Mouse (Mus musculus) left cerebral cortex, postnatal 25 days (tissue): ENCODE results near the gene Tbl3. TPM values are rescaled to one million over a fixed set of nuclear protein-coding genes. Genes with fewer than 3 reads are reported as not detected.
"Not testable (repeated sequence)": the region's sequence is repeated elsewhere in the genome, so short reads cannot be mapped to it uniquely, and the experiment has no call there.

ENCODE experiments used
- DNase-seq, 2 experiments: peaks; one replicate each; pipeline ENCODE4 v3.0.0; 2022; ENCODE audit warnings: low spot score in 2 of 2, mixed read lengths in 1 of 2
- intact Hi-C: fragments of 180-260 bp; cut with DNase I; formaldehyde crosslinking; loops from one replicate; pipeline ENCODE4 v1.15.1; 2025
- total RNA-seq, 2 experiments: library from RNA; stranded (reverse); gene quantifications; 2 replicates each; pipeline ENCODE4 v1.2.3; 2021

Gene Tbl3
- total RNA-seq, 2 experiments from 2014 or later: 26.1 to 27.4 TPM

DNA sequence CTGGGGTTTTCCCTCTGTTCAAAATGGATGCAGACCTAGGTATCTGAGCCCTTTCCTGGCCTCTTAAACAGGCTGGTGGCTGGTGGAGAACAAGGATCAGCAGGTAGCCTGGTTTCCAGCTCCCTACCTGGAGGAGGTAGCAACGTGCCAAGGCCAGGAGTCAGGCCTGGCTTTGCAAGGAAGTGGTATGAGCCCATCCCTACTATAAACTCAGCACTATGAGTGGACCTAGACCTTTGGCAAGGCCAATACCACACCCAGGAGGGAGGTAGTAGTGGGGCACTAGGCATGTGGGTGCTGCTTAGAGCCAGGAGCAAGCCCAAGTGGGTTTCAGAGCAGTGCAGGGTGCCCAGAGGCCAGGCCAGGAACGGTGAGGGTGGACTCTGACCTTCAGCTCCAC, 8.0 kb downstream of the Tbl3 start:
- intact Hi-C loops: no loop called here
- DNase-seq: no peak

DNA sequence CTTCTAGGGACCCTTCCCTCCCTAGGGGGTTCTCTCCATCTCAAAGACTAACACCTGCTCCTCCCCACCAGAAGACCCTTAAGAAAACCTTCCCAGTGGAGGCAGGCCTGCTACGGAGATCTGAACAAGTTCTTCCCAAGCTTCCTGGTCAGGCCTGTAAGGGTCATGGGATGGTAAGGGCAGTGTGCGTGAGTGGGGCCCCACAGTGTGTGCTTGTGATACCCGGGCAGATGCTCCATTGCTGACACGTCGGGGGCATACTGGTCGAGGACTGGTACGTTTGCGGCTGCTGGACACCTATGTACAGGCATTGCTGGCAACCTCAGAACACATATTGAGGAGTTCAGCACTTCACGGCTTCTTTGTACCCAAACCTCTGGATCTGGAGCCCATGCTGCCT, 8.7 kb downstream of the Tbl3 start:
- intact Hi-C loops: no loop called here
- no peak for DNase-seq

DNA sequence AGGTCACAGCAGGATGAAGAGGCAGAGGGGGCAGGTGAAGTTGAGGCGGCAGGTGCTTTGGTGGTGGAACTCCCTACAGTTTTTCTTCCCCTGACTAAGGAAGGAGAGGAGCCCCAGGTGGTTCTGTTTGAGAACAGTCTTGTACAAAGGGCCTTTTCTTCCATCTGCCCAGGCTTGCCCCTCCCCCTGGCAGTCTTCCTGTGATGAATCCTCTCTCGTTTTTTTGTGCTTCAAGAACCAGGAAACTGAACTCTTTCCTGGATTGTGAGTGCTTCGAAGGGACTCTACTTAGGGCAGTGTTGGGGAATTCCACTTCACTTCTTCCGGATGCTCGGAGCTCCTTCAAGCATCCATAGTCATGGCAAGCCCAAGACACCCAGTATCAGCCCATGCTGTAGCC, 9.5 kb downstream of the Tbl3 start:
- intact Hi-C loops: no loop called here
- no peak for DNase-seq

DNA sequence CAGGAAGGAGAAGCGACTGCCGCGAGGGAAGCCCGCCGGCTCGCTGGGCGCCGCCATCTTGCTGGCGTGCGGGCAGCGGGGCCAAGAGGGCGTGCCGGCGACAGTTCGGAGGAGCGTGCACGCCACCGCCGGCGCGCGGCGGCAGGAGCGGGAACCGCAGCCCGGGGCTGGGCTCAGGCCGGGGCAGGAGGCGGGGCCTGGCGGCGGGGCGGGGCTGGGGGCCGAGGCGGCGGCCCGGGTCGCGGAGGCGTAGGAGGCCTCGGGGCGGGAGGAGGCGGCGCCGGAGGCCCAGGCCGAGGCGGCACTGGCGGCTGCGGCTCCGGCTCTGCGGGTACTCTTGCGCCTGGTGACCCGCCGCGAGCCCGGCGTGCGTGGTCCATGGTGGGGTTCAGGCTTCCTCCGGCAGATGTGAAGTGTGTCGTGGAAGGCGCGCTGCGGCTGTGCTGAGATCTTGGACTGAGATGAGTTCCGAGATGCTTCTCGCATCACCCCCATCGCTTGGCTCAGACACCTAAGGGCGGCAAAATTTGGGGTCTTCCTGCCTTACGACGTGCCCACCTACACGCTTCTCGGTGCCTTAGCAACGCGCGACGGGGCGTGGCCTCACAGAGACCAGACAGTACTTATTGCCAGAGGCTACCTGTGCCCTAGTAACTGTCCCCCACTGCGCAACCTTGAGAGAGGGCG, 11.3 kb downstream of the Tbl3 start, which contains the start of the genes Gfer and Noxo1:
Gfer (minus strand) TSS at position 146 of the 687 bp plus-strand sequence.
Noxo1 (plus strand) TSS at position 224 of the 687 bp plus-strand sequence.
- DNase-seq: peak; percentile 82 to 86
- intact Hi-C loops: no loop called here

DNA sequence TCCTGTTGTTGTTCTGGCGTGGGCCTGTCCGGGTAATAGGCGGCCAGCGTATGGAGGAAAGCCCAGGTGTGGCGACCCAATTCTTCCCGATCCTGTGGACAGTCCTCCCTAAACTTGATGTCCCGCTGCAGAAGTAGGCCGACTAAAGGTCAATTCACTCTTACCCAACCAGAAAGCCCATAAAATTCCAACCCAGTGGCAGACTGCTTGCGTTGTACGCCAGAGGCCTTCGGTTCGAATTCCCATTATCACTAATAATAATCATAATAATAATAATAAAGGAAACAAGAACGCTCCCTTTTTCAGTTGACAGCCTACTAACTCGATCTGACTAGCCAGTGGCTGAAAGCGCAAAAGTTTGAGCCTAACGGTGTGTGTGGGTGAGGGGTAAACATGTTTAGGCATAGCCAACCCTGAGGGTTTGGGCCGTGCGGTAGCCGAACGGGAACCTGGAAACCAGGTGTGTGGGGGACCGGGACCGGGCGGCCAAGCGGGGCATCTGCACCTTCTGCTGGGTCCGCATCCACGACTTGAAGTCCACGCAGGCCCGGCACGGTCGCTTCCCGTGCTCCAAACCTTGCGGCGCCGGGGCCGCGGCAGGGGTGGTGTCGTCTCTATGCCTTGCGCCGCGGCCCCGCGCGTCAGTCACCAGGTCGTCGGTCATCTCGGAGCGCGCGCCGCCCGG, 12.0 kb downstream of the Tbl3 start:
- no peak for DNase-seq
- intact Hi-C loops: no loop called here

DNA sequence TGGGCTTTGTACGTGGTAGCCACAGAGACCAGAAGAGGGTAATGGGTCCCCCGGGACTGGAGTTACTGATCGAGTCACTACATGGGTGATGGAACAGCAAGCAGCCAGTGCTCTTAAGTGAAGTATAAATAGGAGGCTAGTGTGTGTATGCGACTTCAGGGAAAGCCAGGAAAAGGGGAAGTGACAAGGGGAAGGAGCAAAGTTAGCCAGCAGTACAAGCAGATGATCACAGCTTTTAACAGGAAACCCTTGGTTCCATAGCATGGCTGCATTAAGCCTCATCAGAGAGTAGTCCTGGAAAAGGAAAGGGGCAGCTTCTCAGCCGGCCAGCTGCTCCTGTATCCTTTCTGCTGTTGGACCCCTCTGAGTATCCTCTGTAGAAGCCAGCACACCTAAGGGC, 15.1 kb downstream of the Tbl3 start:
- intact Hi-C loops: no loop called here
- no peak for DNase-seq

DNA sequence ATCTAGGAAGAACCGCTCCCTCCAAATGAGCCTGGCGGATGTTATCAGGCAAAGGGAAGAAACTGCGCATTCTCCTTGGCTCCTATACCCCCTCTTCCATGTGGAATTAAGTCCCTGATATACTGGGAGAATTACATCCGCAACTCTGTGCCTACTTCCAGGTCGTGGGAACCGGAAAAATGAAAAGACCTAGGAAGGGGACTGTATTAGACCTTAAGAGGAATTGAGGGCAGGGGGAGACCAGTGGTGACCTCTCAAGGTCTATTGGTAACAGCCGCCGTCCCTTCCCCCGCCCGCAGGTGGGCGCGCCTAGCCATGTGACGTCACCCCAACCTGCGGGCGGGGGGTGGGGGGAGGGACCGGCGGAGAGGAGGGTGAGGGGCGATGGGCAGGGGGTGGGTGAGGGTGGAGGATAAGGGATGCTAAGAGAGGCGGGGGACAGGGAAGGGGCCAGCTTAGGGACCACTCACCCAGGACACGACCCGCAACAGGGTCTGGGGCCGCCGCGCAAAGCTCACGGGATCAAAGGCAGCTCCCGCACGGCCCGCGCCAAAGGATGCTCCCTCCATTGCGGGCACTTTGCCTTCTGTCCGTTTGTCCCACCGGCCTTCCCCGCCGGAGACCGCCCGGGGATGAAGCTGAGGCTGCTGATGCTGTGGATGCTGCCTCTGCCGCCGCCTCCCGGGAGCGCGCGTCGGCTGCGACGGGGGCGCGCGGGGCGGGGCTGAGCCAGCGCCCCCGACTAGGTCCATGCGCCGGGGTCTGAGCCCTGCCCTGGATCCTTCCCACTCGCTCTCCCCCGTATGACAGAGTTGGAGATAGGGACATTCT, 18.0 kb downstream of the Tbl3 start, which contains the start of gene Syngr3:
Syngr3 (minus strand) TSS at position 705 of the 831 bp plus-strand sequence.
- peak; percentile 52 to 60 for DNase-seq
- intact Hi-C loops: no loop called here

DNA sequence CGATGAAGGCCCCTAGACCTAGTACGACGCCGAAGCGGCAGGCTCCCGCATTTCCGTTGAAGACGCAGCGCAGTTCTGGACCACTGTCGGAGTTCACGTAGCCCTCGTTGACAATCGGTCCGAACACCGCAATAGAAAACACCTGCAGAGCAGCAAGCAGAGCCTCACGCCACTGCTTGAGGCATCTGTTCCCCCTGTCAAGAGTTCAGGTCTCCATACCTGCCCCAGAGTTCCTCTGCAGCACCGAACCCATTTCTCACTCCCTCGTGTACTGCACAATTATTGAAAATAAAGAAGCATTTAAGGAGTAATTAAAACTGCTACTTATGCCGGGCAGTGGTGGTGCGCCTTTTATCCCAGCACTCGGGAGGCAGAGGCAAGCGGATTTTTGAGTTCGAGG, 19.9 kb downstream of the Tbl3 start:
- DNase-seq: no peak
- intact Hi-C loops: no loop called here

DNA sequence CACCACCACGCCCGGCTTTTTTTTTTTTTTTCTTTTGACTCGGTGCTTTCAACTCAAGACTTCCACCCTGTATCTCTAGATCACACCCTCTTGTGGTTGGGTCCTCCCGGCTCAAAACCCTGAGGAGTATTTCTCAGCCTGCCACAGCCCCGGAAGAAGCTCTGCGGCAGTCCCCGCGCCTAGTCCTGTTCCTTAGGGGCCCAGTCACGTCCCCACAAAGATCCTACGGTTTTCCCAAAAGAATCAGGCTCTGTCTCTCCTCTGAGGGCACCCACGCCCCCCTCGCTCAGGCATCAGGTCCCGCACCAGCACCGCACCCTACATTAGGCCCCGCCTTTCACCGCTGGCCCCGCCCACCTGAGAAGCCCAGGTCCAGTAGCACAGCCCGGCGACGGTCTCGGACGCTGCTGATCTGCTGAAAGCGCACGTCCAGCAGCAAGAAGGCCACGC, 20.3 kb downstream of the Tbl3 start:
- intact Hi-C loops: no loop called here

DNA sequence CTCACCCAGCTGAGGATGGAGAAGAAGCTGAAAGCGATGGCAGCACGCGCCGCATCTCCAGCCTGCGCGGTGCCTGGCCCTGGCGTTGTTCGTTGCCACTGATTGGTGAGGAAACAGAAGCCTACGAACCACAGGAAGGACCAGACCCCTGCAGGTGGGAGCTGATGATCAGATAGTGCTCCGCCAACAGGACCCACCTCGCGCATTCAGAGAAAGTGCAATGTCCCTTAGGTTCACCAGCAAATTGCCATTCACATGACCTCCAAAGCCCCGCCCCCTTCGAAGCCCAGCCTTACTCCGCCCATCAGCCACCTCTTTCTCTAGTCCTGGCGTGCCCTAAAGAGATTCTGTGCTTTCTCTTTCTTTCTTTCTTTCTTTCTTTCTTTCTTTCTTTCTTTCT, 20.9 kb downstream of the Tbl3 start:
- no peak for DNase-seq
- intact Hi-C loops: no loop called here

More for the DNA sequence above, 20.3 kb downstream of the Tbl3 start:
- DNase-seq: no peak

DNA sequence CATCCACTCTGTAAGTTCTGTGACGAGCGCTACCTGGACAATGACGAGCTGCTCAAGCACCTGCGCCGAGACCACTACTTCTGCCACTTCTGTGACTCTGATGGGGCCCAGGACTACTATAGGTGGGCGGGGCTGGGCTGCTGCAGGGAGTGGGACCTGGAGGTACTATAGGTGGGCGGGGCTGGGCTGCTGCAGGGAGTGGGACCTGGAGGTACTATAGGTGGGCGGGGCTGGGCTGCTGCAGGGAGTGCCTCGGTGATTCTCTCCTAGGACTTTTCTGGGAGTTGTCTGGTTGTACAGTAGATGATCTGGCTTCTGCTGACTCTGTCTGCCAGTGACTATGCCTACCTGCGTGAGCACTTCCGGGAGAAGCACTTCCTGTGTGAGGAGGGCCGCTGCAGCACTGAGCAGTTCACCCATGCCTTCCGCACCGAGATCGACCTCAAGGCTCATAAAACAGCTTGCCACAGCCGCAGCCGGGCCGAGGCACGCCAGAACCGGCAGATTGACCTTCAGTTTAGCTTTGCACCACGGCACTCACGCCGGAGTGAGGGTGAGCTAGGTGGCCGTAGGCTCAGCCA, 29.9 kb downstream of the Tbl3 start:
- intact Hi-C loops: loop anchor here (5.0 kb wide), 1 partner anchor 200 kb away; the partner anchor contains the start of gene Mlst8
- no peak for DNase-seq

DNA sequence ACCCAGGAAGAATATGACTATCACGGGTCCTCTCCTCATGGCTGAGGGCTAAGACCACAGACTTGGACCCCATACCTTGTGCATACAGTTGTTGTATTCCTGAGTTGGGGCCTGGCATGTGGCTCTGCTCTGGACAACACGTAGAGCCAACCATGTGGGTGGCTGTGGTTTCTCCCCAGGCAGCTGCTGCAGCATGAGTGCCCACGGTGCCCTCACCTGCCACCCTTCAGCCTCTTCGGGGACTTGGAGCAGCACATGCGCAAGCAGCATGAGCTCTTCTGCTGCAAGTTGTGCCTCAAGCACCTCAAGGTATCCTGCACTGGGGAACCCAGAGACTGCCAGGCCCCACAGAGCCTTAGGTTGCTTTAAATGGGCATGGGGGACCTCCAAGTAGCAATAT, 30.6 kb downstream of the Tbl3 start:
- DNase-seq: no peak
- intact Hi-C loops: loop anchor here (5.0 kb wide), 1 partner anchor 200 kb away; the partner anchor contains the start of gene Mlst8

DNA sequence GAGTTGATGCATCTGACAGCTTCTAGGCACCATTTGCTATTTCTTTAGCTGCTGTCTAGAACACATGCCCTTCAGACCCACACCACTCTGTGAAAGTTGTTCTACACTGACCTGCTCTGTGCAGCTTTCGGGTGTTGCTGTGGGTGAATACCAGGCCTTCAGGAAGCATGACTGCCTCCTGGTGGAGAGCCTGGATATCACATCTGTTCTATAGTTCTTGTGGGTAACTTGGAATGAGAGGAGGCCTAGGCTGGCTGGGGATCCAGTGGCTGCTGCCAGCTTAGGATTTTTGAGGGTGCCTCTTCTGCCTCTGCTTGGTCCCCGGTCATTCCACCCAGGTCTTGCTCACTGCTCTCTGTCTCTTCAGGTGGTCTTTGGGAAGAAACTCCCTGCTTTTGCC, 31.3 kb downstream of the Tbl3 start:
- intact Hi-C loops: loop anchor here (5.0 kb wide), 1 partner anchor 199 kb away; the partner anchor contains the start of gene Mlst8
- peak; percentile 63 to 65 for DNase-seq

DNA sequence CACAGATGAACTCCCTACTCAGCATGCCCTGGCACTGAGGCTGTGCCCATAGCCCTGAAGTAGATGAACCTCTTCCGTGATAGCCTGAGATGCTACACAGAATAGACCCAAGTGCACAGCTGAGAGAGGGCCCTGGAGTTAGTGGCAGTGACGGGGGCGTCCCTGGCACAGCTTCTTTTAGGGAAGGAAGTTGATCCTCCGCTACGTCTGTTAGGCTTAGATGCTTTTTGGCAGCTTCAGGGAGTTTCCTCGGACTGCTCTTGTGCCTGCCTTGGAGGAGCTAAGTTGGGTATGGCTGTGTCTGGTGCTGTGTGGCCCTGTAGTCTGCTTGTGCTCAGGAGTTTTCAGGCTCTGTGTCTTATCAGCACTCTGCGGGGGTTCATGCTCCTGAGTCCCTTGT, 33.2 kb downstream of the Tbl3 start:
- DNase-seq: peak in 1 of 2 experiments; percentile 90
- intact Hi-C loops: no loop called here

DNA sequence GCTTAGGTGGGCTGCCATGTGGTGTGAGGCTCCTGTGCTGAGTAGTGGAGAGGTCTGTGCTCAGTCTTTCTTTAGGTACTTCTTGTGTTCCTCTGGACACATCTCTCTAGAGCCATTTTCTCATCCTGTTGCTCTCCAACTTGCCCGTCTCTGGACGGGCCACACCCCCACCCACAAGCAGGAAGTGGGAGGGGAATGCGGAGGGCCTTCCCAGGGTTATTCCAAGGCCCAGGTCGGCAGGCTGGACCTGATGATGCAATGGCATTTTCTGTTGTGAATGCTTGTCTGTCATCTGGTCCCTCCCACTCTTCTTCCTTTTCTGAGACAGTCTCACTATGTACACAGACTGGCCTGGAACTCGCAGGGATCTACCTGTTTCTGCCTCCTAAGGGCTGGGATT, 35.3 kb downstream of the Tbl3 start:
- intact Hi-C loops: no loop called here
- no peak for DNase-seq

DNA sequence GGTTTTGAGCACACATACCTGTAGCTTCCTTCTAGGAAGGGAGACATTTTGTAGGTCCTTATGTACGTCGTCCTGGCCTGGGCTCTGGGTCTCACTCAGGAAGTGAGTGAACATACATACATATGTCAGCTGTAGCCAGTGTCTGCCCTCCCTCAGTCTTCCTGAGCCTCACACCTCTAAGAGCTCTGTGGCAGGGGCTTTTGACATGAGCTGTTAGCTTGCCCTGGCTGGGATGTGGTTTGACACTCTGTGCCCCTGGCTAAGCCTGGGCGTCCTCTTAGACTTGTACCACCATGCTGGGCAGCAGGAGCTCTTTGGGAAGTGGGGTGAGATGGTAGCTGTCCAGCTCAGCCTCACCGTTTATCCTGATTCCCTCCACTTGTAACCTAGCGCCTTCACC, 36.1 kb downstream of the Tbl3 start:
- no peak for DNase-seq
- intact Hi-C loops: no loop called here

DNA sequence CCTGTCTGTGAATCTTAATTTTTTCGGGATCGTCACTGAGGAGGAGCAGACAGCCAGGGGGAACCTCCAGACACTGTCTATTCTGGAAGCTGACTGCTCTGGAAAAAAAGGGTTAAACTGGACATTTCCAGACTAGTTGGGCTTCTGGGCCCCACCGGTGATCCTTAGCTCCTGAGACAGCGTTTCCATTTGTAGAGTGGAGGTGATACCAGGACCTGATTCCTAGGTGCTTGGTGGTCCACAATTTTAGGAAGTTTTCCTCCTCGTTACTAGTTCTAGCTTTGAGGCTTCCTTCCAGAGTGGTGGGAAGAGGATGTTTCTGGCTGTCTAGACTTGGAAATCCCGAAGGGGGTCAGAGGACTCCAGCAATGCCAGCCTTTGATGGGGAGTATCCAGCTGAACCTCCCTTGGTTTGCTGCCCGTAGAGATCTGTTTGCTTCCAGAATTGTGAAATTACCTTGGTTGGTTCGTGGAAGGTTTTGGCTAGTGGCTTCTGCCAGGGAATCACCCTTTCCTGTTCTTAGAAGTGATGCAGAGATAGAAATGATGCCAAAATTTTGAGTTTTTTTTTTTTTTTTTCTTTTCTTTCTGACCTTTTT, 37.1 kb downstream of the Tbl3 start:
- intact Hi-C loops: no loop called here
- DNase-seq: no peak

DNA sequence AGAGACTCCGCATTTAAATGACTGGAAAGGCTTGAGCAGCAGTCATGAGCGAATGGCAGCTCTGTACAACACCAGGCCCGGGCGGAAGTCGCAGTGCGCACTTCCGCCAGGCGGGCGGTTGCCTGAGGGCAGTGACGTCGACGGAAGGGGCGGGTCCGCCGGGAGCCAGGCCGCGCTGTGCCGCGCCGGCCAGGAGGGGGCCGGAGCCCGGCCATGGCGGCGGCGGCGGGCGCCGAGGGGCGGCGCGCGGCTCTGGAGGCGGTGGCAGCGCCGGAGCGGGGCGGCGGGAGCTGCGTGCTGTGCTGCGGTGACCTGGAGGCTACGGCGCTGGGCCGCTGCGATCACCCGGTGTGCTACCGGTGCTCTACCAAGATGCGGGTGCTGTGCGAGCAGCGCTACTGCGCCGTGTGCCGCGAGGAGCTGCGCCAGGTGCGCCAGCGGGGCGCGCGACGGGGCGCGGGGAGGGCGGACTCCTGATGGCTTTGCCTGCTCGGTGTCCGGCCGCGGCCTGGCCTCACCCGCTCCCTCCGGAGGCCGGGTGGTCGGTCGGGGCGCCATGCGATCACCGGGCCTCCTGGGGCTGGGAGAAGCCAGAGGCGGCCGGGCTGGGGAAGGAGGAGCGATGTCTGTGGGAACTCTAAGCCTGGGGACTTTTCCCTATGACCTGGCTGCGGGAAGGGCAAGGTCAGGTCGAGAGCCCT, 37.8 kb downstream of the Tbl3 start, which contains the start of gene Zfp598:
Zfp598 (plus strand) TSS at position 143 of the 701 bp plus-strand sequence.
- peak; percentile 94 to 96 for DNase-seq
- intact Hi-C loops: loop anchor here (5.0 kb wide), 1 partner anchor 37 kb away; the partner anchor contains the start of genes Nthl1 and Tsc2

DNA sequence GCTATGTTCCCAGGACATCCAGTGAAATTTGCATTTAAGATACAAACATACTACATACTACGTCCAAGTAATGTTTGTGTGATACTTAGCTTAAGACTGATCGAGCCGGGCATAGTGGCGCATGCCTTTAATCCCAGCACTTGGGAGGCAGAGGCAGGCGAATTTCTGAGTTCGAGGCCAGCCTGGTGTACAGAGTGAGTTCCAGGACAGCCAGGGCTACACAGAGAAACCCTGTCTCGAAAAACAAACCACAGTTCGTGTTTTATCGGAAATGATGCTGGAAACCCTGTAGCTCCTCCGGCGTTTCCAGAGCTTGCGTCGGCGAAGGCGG, 38.3 kb downstream of the Tbl3 start:
- intact Hi-C loops: loop anchor here (5.0 kb wide), 1 partner anchor 37 kb away; the partner anchor contains the start of genes Nthl1 and Tsc2
- not testable (repeated sequence) for DNase-seq
